Mouse (Mus musculus): ENCODE measurements around the gene Mymx. TPM values are rescaled to one million over a fixed set of nuclear protein-coding genes. Genes with fewer than 3 reads are reported as not detected.

Gene Mymx
- polyA plus RNA-seq (2015; fragmentation: Nextera tagmentation; extraction: Ambion mirVana): not detected in 2 replicates

DNA sequence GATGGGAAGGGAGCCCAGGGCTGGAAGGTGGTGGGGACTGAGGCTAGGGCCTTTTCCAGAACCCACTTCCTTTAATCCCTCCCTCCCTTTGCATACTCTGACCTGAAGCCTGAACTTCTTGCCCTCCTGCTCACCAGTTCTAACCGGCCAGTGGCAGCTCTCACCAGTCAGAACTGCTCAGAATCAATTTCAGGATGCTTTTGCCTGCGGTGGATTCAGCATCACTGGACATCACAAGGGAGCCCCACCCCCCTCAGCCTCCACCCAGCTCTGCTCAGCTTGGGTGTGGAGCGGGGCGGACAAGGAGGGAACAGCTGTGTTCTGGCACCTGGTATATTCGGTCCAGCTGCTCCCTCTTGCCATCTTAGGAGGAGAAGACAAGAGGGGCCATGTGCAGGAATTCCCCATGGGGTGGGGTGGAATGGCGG is at the start of gene Mymx:
TSS of gene Mymx (minus strand) at position 226 of the 428 bp plus-strand sequence.
- Histone ChIP-seq H3K9me3 (no peaks in the 10 kb centered on the region), H3K9ac (no peak within 1 kb of the TSS), H3K27me3 (peaks cover 16% of the 10 kb centered on the region), H3K36me3 (no peaks in the 10 kb centered on the region), H3K4me1 (replicated peaks) (peaks cover 20% of the 10 kb centered on the region), H3K4me2 (no peak within 1 kb of the TSS), H3K27ac (replicated peaks) (no peak within 1 kb of the TSS), H3K4me3 (no peak within 1 kb of the TSS)
- no peak for ATAC-seq (ENCODE audit: low FRiP score, low read depth)
- 34% methylated on average over 6 of the region's 6 CpGs for WGBS

DNA sequence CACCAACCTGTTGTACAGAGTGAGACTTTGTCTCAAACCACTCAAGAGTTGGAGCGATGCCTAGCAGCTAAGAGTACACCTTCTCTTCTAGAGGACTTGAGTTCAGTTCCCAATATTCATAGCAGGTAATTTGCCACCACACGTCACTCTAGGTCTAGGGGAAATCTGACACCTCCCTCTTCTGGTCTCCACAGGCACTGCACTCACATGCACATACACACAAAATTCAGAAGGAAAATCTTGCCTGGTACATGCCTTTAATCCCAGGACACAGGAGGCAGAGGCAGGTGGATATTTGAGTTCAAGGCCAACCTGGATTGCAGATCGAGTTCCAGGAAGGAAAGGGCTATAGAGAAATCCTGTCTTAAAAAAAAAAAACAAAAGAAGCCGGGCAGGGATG is 42.3 kb upstream of the Mymx start:
- no peak for ATAC-seq (ENCODE audit: low FRiP score, low read depth)

DNA sequence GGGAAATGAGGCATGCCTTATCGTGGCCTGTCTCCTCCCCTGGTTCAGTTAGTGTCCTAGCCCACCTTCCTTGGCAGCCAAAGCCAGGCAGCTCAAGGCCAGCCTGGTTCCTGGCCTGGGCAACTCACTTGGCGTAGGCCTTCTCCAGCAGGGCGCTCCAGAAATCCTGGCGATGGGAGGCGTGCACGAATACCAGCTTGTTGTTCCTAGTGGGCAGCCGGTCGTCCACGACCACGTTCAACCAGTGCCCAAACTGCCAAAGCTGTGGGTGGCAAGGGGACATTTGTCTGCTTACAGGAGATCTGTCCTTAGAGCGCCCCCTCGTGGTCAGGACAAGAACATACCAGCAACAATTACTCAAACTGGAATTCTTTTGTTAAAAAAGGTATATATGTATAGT is 40.8 kb upstream of the Mymx start:
- Histone ChIP-seq H3K9ac (no peak overlapping the region), H3K27me3 (no peaks in the 10 kb centered on the region), H3K4me2 (0 out of 2 replicates have a peak overlapping the region, but pooled peaks have one; percentile 22), H3K4me3 (no peak overlapping the region), H3K4me1 (replicated peaks) (no peaks in the 10 kb centered on the region), H3K9me3 (no peaks in the 10 kb centered on the region), H3K27ac (replicated peaks) (no peak overlapping the region), H3K36me3 (no peaks in the 10 kb centered on the region)
- 22% methylated on average over 12 of the region's 12 CpGs for WGBS
- no peak for ATAC-seq (ENCODE audit: low FRiP score, low read depth)

More for the DNA sequence above, 42.3 kb upstream of the Mymx start:
- H3K9me3 ChIP-seq: no peaks in the 10 kb centered on the region
- 92% methylated on average over 4 of the region's 4 CpGs for WGBS
- no peak overlapping the region for H3K4me2 ChIP-seq
- H3K9ac ChIP-seq: no peak overlapping the region
- H3K36me3 ChIP-seq: no peaks in the 10 kb centered on the region
- H3K4me3 ChIP-seq: no peak overlapping the region
- no peaks in the 10 kb centered on the region for H3K27me3 ChIP-seq
- no peaks in the 10 kb centered on the region for H3K4me1 ChIP-seq (replicated peaks)
- no peak overlapping the region for H3K27ac ChIP-seq (replicated peaks)

DNA sequence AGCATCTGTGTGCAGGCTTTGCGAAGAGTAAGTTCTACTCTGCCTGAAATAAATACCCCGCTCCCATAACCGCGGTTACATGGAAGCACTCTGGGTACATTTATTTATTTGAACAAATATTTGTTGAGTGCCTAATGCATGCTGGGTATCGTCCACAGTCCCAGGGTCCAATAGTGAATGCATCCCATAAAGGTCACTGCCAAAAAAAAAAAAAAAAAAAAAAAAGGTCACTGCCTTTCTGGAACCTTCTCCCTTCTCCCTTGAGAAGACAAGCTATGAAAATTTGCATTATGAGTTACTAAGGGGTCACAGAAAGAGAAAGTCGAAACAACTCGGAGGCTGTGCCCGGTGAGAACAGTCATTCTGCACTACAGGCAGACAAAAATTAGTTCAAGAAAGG is 40.1 kb upstream of the Mymx start:
- 92% methylated on average over 8 of the region's 8 CpGs for WGBS

DNA sequence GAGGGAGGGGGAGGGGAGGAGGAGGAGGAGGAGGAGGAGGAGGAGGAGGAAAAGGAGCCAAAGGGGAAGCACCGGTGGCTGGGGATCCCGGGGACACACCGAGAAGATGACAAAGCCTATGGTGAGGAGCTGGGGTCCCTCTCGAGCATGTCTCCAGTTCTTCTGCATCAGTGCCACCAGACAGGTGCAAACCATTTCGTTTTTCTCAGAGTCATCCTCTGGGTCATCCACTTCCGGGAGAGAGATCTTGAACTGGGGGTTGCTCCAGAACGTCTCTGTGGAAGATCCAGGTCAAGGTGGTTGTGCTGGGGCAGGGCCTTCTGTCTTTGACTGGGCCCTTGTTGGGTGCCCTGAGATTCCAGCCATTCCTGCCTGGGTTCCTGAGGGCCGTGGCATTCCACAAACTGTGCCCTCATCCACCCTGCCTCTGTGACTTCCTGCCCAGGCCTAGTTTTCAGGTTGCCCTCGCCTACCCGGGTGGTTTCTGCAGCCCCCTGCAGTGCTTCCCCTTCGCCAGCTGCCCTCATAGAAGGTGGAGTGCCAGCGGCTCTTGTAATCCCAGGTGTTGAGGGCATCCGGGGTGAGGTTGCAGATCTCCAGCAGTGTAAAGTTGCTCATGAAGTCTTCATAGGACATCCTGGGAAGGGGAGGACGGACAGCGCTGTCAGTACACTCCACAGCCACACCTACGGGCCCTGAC is 36.8 kb upstream of the Mymx start:
- H3K27me3 ChIP-seq: no peaks in the 10 kb centered on the region
- no peak overlapping the region for H3K27ac ChIP-seq (replicated peaks)
- H3K4me3 ChIP-seq: no peak overlapping the region
- no peak overlapping the region for H3K9ac ChIP-seq
- H3K9me3 ChIP-seq: no peaks in the 10 kb centered on the region
- WGBS: 77% methylated on average over 16 of the region's 16 CpGs
- no peaks in the 10 kb centered on the region for H3K36me3 ChIP-seq
- H3K4me2 ChIP-seq: no peak overlapping the region
- no peaks in the 10 kb centered on the region for H3K4me1 ChIP-seq (replicated peaks)
- ATAC-seq (ENCODE audit: low FRiP score, low read depth): no peak

More for the DNA sequence above, 40.1 kb upstream of the Mymx start:
- no peak for ATAC-seq (ENCODE audit: low FRiP score, low read depth)
- Histone ChIP-seq H3K27ac (replicated peaks) (no peak overlapping the region), H3K4me2 (no peak overlapping the region), H3K4me3 (no peak overlapping the region), H3K27me3 (no peaks in the 10 kb centered on the region), H3K36me3 (no peaks in the 10 kb centered on the region), H3K4me1 (replicated peaks) (no peaks in the 10 kb centered on the region), H3K9ac (no peak overlapping the region), H3K9me3 (no peaks in the 10 kb centered on the region)

DNA sequence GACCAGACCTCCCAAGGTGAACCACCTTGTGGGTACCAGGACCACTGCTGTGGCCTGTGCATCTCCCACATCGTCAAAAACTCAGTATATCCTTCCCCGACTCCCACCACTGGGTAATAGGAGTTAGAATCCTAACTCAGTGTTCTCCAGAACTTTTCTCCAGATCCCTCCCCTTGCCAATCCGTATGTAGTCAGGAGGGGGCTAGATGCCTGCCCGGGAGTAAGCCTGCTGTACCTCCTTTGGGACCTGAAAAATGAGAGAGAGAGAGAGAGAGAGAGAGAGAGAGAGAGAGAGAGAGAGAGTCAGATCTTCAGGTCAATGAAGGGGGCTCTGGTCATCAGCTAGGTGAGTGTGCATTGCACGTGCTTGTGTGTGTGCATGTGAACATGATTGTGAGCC is 32.1 kb upstream of the Mymx start:
- no peak for ATAC-seq (ENCODE audit: low FRiP score, low read depth)
- Histone ChIP-seq H3K27me3 (no peaks in the 10 kb centered on the region), H3K9ac (no peak overlapping the region), H3K4me2 (no peak overlapping the region), H3K27ac (replicated peaks) (no peak overlapping the region), H3K4me1 (replicated peaks) (peaks cover 14% of the 10 kb centered on the region), H3K4me3 (no peak overlapping the region), H3K9me3 (no peaks in the 10 kb centered on the region), H3K36me3 (no peaks in the 10 kb centered on the region)
- 85% methylated on average over 5 of the region's 5 CpGs for WGBS

DNA sequence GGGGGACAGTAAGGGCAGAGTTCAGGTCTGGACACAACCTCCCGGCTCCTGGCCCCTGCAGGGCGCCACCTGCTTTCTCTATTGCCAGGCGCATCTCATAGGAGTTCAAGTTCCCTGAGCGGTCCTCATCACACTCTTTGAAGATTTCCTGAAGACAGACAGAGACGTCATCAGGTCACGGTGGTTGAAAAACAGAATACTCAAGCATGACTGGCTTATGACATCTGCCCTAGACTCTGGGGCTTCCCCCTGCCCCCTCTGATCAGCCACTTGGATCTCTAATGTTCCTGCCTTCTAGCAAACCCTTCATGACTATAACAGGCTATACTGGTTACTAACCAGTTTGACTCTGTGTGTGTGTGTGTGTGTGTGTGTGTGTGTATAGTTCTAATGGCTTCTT is 30.0 kb upstream of the Mymx start:
- Histone ChIP-seq H3K27ac (replicated peaks) (no peak overlapping the region), H3K9me3 (no peaks in the 10 kb centered on the region), H3K4me1 (replicated peaks) (peaks cover 14% of the 10 kb centered on the region), H3K36me3 (no peaks in the 10 kb centered on the region), H3K9ac (no peak overlapping the region), H3K27me3 (no peaks in the 10 kb centered on the region), H3K4me3 (no peak overlapping the region), H3K4me2 (no peak overlapping the region)
- no peak for ATAC-seq (ENCODE audit: low FRiP score, low read depth)
- 78% methylated on average over 6 of the region's 6 CpGs for WGBS

DNA sequence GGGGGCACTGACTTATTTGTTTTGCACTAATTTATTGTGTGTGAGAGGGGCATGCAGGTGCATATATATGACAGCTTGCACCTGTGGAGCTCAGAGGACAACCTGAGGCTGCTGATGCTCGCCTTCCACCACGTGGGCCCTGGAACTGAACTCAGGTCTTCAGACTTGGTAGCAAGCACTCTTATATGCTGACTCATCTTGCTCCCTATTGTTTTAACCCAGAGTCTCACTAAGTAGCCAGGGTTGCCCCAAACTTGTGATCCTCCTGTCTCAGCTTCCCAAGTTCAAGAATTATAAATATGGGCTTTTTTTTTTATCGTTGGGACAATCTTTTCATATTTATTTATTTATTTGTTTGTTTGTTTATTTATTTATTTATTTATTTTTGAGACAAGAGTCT is 29.1 kb upstream of the Mymx start:
- H3K27ac ChIP-seq (replicated peaks): peak overlapping the region; percentile 73
- 55% methylated on average over 3 of the region's 3 CpGs for WGBS

DNA sequence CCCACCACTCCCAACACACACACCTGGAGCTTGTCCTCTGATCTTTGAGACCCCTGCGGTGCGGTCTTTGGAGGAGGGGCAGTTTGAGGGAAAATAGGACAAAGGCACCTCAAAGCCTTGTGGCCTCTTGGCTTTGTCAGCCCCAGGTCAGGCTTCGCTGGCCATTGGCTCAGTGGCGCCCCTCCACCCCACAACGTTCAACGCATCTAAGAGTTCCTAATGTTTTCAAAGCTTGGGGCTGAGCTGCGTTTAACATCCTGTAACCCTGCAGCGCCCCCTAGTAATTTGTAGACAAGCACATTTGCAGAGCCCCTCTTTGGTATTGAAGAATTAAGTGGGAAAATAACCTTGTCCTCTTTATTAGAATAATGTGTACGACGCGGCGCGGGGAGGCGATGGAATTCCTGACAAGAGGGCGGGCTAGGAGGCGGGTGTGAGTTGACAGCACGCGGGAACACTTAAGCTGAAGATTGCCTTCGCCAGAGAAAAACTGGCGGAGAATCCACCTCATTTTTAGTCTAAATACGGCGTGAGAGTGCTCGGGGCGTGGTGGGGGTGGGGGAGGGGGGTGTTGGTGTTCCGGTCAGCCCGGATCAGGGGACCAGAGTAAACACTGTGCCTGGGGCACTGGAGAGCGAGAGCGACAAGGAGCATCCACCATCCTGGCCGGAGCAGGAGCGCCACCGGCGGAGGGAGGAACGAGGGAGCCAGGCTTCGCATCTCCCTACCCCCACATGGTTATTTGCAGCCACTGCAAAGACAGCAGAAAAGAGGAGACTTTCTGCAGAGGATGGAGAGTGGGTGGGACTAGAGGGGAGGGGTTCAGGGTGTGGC is 28.2 kb upstream of the Mymx start:
- Histone ChIP-seq H3K36me3 (no peaks in the 10 kb centered on the region), H3K27ac (replicated peaks) (peak overlapping the region; percentile 73)
- WGBS: 2% methylated on average over 34 of the region's 34 CpGs

More for the DNA sequence above, 29.1 kb upstream of the Mymx start:
- Histone ChIP-seq H3K36me3 (no peaks in the 10 kb centered on the region), H3K4me2 (peak overlapping the region; percentile 70), H3K9ac (peak overlapping the region; percentile 61), H3K4me1 (replicated peaks) (peaks cover 19% of the 10 kb centered on the region), H3K9me3 (no peaks in the 10 kb centered on the region), H3K27me3 (no peaks in the 10 kb centered on the region), H3K4me3 (peak overlapping the region; percentile 45; the same call in 1 of the 2 replicates)
- ATAC-seq (ENCODE audit: low FRiP score, low read depth): no peak

DNA sequence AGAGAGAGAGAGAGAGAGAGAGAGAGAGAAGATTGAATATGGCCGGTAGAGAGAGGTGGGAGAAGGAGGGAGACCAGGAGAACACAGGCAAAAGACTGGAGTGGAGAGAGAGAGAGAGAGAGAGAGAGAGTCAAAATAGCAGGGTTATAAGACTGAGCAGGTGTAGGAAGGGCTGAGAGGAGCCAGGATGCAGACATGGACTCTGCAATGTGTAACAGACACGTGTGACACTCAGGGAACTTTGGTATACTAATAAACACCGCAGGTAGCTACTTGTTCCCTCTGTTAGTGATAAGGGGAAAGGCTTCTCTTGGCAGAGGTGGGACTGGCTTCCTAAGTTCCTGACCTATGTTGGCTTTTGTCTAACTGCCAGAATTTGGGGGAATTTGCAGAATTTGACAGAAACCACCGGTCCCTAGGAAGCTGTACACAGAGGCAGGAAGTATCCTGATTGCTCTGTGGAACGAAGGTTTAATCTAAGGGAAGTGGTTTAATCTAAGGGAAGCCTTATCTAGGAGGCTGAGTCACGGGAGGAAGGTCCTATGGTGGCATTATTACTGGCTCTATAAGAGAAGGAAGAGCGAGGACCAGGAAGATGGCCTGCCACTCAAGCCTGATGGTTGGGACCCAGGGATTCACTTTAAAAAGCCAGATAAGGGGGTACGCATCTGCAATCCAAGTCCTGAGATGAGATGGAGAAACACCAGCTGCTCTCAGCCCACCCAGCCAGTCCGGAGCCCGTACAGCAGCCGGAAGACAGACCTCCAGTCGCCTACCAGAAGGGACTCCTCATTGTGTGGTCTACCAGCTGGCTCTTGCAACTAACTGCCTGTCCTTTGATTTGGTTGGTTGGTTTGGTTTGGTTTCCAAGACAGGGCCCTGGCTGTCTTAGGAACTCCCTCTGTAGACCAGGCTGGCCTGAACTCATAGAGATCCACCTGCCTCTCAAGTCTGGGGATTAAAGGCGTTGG is 27.3 kb upstream of the Mymx start:
- ATAC-seq (ENCODE audit: low FRiP score, low read depth): 0 out of 2 replicates have a peak, but pooled peaks have one; percentile 19
- WGBS: 62% methylated on average over 13 of the region's 13 CpGs
- peak overlapping the region; percentile 45 for H3K4me3 ChIP-seq
- H3K9ac ChIP-seq: 0 out of 2 replicates have a peak overlapping the region, but pooled peaks have one; percentile 61
- no peaks in the 10 kb centered on the region for H3K36me3 ChIP-seq
- peak overlapping the region; percentile 73 for H3K27ac ChIP-seq (replicated peaks)
- H3K27me3 ChIP-seq: no peaks in the 10 kb centered on the region
- no peaks in the 10 kb centered on the region for H3K9me3 ChIP-seq
- H3K4me2 ChIP-seq: peak overlapping the region; percentile 70
- peaks cover 19% of the 10 kb centered on the region for H3K4me1 ChIP-seq (replicated peaks)

More for the DNA sequence above, 28.2 kb upstream of the Mymx start:
- ATAC-seq (ENCODE audit: low FRiP score, low read depth): peak; percentile 89
- Histone ChIP-seq H3K27me3 (no peaks in the 10 kb centered on the region), H3K4me1 (replicated peaks) (peaks cover 19% of the 10 kb centered on the region), H3K4me2 (peak overlapping the region; percentile 70), H3K9me3 (no peaks in the 10 kb centered on the region), H3K4me3 (peak overlapping the region; percentile 45), H3K9ac (peak overlapping the region; percentile 61)

DNA sequence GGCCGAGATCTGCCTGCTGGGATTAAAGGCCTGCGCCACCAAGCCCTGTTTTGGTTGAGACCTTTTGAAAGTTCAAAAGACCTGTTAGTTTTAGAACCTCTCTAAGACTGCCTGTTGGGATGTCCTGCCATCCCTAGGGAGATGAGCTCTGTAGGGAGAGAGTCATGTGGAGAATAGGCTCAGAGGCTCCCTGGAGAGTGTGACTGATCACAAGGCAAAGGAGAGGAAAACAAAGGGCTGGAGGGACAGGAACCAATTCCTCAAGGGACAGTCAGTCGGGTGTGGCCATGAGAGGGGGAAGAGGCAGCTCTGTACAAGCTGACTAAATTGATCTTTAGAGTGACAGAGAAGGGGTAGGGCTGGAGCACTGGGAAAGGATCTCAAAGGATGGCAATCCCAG is 26.3 kb upstream of the Mymx start:
- H3K4me3 ChIP-seq: no peak overlapping the region
- H3K4me2 ChIP-seq: no peak overlapping the region
- 17% methylated on average over 3 of the region's 3 CpGs for WGBS
- H3K4me1 ChIP-seq (replicated peaks): peaks cover 19% of the 10 kb centered on the region
- no peak overlapping the region for H3K9ac ChIP-seq
- no peak overlapping the region for H3K27ac ChIP-seq (replicated peaks)
- no peaks in the 10 kb centered on the region for H3K9me3 ChIP-seq
- no peaks in the 10 kb centered on the region for H3K27me3 ChIP-seq
- H3K36me3 ChIP-seq: no peaks in the 10 kb centered on the region
- no peak for ATAC-seq (ENCODE audit: low FRiP score, low read depth)
